Mouse (Mus musculus) erythroblast, embryonic 14.5 days (primary cell): ENCODE measurements around the gene Vstm2a. TPM values are rescaled to one million over a fixed set of nuclear protein-coding genes. Genes with fewer than 3 reads are reported as not detected.

Source experiments
- H3K27me3 ChIP-seq: 2 replicates; pipeline ENCODE4 v1.6.1; 2012; ENCODE audit warnings: inconsistent platforms; ENCODE audit not compliant: control insufficient read depth
- H3K36me3 ChIP-seq: 2 replicates; pipeline ENCODE4 v1.6.1; 2012; ENCODE audit warnings: mild to moderate bottlenecking, inconsistent platforms; ENCODE audit not compliant: control insufficient read depth
- H3K4me1 ChIP-seq: 2 replicates; pipeline ENCODE4 v1.6.1; 2012; ENCODE audit warnings: inconsistent platforms; ENCODE audit not compliant: control insufficient read depth
- H3K4me3 ChIP-seq: replicated peaks from 2 replicates; pipeline ENCODE3; 2012; ENCODE audit warnings: moderate library complexity, mild to moderate bottlenecking, inconsistent platforms
- H3K9me3 ChIP-seq: 2 replicates; pipeline ENCODE4 v1.6.1; 2012; ENCODE audit warnings: low read length, inconsistent platforms, mixed read lengths; ENCODE audit not compliant: control insufficient read depth
- GATA1 ChIP-seq: IDR thresholded peaks from 2 replicates; pipeline ENCODE4 v1.6.1; 2012; ENCODE audit warnings: low read length, inconsistent platforms, mixed read lengths
- TAL1 ChIP-seq: IDR thresholded peaks from 3 replicates; pipeline ENCODE4 v1.6.1; 2012; ENCODE audit warnings: low read length, inconsistent platforms, mixed read lengths
- polyA plus RNA-seq: library from polyadenylated mRNA; stranded (reverse); fragments of >175 nt; gene quantifications from 2 replicates; pipeline ENCODE4 v1.2.3, GENCODE M21; 2012

Gene Vstm2a
- polyA plus RNA-seq, 1 experiment, result not detected

DNA sequence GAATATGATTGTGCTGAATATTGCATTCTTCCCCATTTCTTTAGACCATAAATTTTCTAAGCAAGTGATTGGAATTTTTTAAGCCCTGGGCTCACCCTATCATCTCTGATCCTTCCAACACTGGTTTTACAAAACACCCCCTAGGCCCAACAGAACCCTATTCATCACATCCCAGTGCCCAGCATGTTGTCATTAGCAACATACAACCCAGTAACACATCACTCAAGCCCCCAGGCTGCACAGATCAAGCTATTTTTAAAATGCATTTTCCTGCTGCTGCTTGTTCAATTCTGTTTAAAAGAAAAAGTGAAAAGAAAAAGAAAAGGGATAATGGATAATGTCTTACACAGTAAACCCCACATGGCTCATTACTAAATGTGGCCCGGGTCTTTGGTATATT, 42.0 kb downstream of the Vstm2a start:
- H3K36me3 ChIP-seq, result no peaks in the 10 kb centered on the region
- TF ChIP-seq GATA1, result no peak
- no peak for TF ChIP-seq TAL1
- no peaks in the 10 kb centered on the region for H3K27me3 ChIP-seq
- H3K9me3 ChIP-seq, result no peaks in the 10 kb centered on the region
- H3K4me3 ChIP-seq, result no peak overlapping the region
- H3K4me1 ChIP-seq, result no peaks in the 10 kb centered on the region

DNA sequence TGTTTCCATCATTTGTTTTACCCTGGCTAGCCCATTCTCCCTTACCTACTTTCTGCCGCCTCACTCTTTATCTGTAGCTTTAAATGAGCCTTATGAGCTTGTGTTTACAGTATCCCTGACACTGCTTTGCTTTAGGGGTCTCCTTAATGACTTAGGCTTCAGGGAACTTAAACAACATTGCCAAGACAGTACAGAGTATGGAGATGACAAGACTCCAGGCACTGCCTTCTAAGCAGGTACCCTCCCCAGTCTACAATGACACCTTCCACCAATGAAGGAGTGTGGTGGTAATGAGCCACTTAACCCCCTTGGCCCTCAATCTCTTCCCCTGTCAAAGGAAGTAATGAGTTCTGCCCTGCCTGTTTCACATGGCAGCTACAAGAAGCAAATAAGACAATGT, 42.4 kb downstream of the Vstm2a start:
- no peaks in the 10 kb centered on the region for H3K4me1 ChIP-seq
- no peaks in the 10 kb centered on the region for H3K27me3 ChIP-seq
- TF ChIP-seq GATA1 (no peak), TAL1 (no peak)
- no peak overlapping the region for H3K4me3 ChIP-seq
- no peaks in the 10 kb centered on the region for H3K9me3 ChIP-seq
- H3K36me3 ChIP-seq, result no peaks in the 10 kb centered on the region

DNA sequence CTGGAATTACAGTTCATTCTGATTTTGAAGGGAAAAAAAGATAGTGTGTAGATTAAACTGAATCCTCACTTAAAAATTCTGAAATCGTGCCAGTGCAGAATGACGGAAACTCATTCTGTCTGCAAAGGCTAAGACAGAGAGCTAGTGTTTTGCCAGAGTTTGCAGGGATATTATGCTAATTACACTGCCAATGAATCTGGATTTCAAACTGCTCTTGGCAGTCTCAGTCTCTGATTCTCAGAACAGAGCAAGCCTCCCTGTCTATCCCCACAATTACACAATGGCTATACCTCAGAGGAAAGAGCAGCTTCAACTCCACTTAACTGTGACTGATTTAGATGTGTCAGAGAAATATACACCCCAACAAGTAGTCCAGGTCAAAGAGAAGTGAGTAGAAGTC, 43.2 kb downstream of the Vstm2a start:
- no peaks in the 10 kb centered on the region for H3K27me3 ChIP-seq
- H3K4me1 ChIP-seq, result no peaks in the 10 kb centered on the region
- H3K36me3 ChIP-seq, result no peaks in the 10 kb centered on the region
- H3K4me3 ChIP-seq, result no peak overlapping the region
- TF ChIP-seq GATA1 (no peak), TAL1 (no peak)
- no peaks in the 10 kb centered on the region for H3K9me3 ChIP-seq

DNA sequence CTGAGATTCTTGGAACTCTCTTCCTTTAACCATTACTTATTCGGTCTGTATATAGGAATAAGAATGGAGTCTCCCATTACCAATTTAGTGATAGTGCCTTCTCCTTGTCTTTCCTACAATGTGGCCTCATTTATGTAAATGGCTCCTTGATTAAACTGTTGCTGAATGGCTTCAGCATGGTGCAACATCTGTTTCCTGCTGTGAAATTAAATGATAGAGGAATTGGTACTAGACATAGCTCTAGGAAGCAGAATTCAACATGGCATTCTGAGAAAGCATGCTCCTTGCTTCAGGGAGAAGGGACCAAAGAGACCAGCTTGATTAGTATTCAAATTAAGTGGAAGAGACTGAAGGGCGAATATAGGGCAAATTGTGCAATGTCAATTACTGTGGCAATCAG, 57.6 kb downstream of the Vstm2a start:
- Histone ChIP-seq H3K36me3 (no peaks in the 10 kb centered on the region), H3K27me3 (no peaks in the 10 kb centered on the region), H3K4me1 (no peaks in the 10 kb centered on the region), H3K9me3 (no peaks in the 10 kb centered on the region), H3K4me3 (no peak overlapping the region)
- TF ChIP-seq GATA1 (no peak), TAL1 (no peak)

DNA sequence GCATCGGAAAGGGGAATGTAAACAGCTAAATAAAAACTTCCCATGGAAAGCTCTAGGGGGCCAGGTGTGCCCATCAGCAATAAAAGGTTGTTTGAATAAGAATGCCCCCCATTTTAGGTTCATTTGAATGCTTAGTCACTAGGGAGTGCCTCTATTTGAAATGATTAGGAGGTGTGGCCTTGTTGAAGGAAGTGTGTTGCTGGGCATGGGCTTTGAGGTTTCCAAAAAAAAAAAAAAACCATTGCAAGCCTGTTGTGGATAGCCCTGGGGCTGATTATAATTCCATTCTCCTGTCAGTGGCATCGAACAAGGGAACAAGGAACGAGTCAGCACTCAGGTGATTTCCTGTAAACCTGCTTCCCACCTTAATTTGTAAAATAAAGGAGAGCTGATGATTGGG, 87.7 kb downstream of the Vstm2a start:
- TF ChIP-seq GATA1 (no peak), TAL1 (no peak)
- no peaks in the 10 kb centered on the region for H3K9me3 ChIP-seq
- no peak overlapping the region for H3K4me3 ChIP-seq
- no peaks in the 10 kb centered on the region for H3K4me1 ChIP-seq
- H3K27me3 ChIP-seq, result no peaks in the 10 kb centered on the region
- H3K36me3 ChIP-seq, result no peaks in the 10 kb centered on the region

DNA sequence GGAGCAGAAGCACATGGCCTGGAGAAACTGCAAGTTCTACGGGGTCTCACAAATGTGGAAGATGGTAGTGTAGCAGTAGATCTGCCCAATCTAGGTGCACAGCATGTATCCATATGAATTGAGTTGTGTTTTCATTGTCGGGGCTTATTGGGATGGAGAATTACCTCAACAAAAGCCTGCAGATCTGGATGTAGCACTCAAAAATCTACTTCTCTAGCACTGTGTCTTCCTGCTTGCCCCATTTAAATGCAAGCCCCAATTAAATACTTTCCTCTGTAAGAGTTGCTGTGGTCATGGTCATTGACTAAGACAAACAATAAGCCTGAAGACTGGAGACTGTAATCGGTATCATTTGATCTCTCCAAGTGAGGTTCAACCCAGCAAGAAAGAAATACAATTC, 88.2 kb downstream of the Vstm2a start:
- Histone ChIP-seq H3K36me3 (no peaks in the 10 kb centered on the region), H3K4me1 (no peaks in the 10 kb centered on the region), H3K4me3 (no peak overlapping the region), H3K27me3 (no peaks in the 10 kb centered on the region), H3K9me3 (no peaks in the 10 kb centered on the region)
- TF ChIP-seq GATA1, result no peak
- no peak for TF ChIP-seq TAL1

DNA sequence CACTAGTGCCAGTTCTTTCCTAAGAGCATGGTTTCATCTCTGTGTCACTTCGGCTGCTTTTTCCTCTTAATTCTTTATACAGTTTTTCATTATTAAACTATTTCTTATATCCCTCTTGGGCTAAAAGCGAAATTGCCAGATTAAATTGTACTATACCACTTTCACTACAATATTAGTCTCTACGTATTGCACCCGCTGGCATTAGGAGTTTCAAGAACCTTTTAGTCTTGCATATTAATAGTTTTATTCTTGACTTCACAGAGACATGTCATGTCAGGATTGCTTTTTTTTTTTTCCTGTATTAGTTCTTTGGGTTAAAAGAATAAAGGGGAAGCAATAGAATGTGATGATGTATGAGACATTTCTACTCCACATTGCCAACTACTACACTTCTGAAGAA, 94.4 kb downstream of the Vstm2a start:
- TF ChIP-seq TAL1 (no peak), GATA1 (no peak)
- no peaks in the 10 kb centered on the region for H3K4me1 ChIP-seq

DNA sequence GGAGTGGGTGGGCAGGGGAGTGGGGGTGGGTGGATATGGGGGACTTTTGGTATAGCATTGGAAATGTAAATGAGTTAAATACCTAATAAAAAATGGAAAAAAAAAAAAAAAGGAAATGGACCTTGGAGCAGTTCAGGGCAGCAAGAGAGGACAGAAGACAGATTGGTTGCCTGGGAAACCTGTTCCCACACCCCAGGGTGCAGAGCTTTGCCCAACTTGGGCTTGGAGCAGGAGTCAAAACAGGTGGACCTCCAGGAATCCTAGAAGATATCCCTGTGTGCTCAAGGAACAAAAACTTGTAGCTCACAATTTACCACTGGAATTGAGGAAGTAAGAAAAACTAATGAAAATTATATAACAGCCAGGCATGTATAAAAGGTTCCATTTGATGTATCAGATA, 96.8 kb downstream of the Vstm2a start:
- Histone ChIP-seq H3K27me3 (no peaks in the 10 kb centered on the region), H3K9me3 (peaks cover 4% of the 10 kb centered on the region), H3K4me3 (no peak overlapping the region), H3K4me1 (no peaks in the 10 kb centered on the region), H3K36me3 (no peaks in the 10 kb centered on the region)
- TF ChIP-seq GATA1 (no peak), TAL1 (no peak)

More for the DNA sequence above, 94.4 kb downstream of the Vstm2a start:
- Histone ChIP-seq H3K27me3 (no peaks in the 10 kb centered on the region), H3K4me3 (no peak overlapping the region), H3K36me3 (no peaks in the 10 kb centered on the region), H3K9me3 (no peaks in the 10 kb centered on the region)

DNA sequence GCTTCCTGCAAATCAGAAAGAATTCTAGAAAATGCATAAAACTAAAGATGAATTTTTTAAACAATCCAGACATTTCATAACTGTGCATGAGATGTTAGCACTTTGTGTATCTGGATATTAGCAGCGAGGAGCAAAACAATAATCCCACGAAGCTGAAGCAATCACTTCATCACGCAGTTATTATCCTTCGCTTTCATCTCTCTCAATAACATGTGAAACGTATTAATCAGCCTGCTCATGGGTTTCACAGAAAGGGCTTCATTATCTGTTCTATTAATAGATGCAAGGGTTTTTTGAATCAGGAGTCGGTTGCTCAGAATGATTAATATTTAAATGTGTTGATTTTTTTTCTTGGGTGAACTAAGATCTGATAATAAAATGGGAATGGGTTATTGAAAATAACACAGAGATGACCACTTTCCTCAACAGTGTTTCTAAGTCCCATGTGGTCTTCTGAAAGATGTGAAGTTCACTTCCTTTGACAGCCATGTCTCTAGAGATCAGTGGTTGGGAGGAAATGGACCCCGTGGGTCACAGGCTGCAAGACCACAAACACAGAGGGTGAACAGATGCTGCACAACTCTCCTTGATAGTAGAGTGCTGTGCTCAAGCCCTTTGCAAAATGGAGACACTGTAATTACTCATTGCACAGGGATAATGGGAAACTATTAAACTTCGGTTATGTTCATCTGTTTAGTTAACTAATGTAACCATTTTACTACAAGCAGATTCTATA, 109.5 kb downstream of the Vstm2a start:
- H3K4me1 ChIP-seq, result no peaks in the 10 kb centered on the region
- no peak for TF ChIP-seq TAL1
- TF ChIP-seq GATA1, result no peak
- no peaks in the 10 kb centered on the region for H3K27me3 ChIP-seq
- H3K9me3 ChIP-seq, result no peaks in the 10 kb centered on the region
- no peak overlapping the region for H3K4me3 ChIP-seq
- H3K36me3 ChIP-seq, result no peaks in the 10 kb centered on the region

DNA sequence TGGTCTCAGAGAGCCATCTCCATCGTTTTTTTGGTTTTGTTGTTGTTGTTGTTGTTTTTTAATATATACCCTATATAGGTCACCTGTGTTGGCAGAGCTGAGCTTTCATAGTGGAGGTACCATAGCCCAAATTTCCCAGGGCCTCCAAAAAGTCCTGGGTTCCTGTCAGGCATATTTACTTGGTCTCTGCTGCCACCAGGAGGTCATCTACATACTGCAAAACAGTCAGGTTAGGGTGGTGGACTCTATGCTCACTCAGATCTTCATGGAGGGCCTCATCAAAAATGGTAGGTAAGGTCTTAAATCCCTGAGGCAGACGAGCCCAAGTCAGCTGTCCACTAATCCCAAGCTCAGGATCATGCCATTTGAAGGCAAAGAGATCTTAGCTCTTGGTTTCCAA, 146.1 kb downstream of the Vstm2a start:
- no peak overlapping the region for H3K4me3 ChIP-seq
- TF ChIP-seq GATA1 (no peak), TAL1 (no peak)
- no peaks in the 10 kb centered on the region for H3K9me3 ChIP-seq
- H3K4me1 ChIP-seq, result no peaks in the 10 kb centered on the region
- H3K27me3 ChIP-seq, result no peaks in the 10 kb centered on the region
- H3K36me3 ChIP-seq, result no peaks in the 10 kb centered on the region
